Mouse (Mus musculus): ENCODE results near the gene Tenm3.

DNA sequence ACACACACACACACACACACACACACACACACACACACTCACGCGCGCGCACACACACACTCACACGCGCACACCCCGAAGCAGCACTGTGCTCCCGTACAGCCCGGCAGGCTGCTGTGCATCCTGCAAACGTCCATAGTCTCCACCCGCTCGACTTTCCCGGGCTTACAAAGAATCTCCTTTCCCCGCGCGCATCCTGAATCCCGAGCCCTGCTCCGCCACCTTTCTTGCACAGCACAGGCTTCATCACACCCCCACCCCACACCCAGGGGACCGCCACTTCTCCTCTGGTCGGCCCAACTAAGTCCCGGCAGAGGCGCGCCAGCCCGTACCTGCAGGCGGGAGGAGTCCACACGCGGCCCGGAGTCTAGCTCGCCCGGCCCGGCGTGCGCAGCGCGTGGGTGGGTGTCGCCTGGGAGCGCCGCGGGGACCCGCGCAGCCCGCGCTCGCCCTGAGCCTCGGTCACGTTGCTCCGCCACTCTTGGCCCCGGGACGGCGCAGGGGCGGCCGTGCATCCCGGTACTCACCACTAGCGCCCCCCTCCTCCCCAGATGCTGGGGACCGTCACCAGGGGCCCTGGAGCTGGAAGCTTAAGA is 288.1 kb downstream of the Tenm3 start:
- TF ChIP-seq POLR2A (IDR thresholded peaks at IDR 0.05; ENCODE audit: control insufficient read depth, extremely low read depth, insufficient read depth, low read length, poor library complexity) = no peak
- TF ChIP-seq CTCF (IDR thresholded peaks at IDR 0.05; ENCODE audit: borderline replicate concordance, control insufficient read depth, extremely low read depth, insufficient read depth, low read length, poor library complexity) = no peak

Data from thymus, adult 2 months (tissue).